Mouse (Mus musculus): ENCODE measurements around the gene Xrcc6.

GRCm38 (mm10) chr15:81950716-81951115 is 36.9 kb upstream of the Xrcc6 start:
- TF ChIP-seq CTCF (IDR thresholded peaks at IDR 0.05; ENCODE audit: low read depth) (no peak), EP300 (IDR thresholded peaks at IDR 0.05; ENCODE audit: low read depth) (no peak)

Measured in liver, embryonic 14.5 days (tissue).